Comparison of ENCODE assay signal across 12 mouse cellular contexts in genomic region chr9:102733999-102734738, GRCm38 (mm10). TPM values are rescaled to one million over a fixed set of nuclear protein-coding genes. Genes with fewer than 3 reads are reported as not detected.
DNase-seq lines count a peak whose midpoint lies in the region; ATAC-seq and TF ChIP-seq lines count a peak whose summit lies in the region.
"Had no signal": no experiment of that assay in that cellular context is flagged by ENCODE, and none has a peak within 500 bp of the region (broad histone marks: within the 10 kb centered on the region; RNA-seq: fewer than 3 reads in every experiment).

No protein-coding gene starts in this region.

- TF ChIP-seq CTCF in midbrain, postnatal 0 days (IDR thresholded peaks at IDR 0.05) = no peak

- peaks cover 36% of the 10 kb centered on the region for H3K36me3 ChIP-seq in midbrain, embryonic 11.5 days (ENCODE audit: control insufficient read depth, insufficient read depth, low read length)
- peaks cover 42% of the 10 kb centered on the region for H3K36me3 ChIP-seq in midbrain, postnatal 0 days (ENCODE audit: insufficient read depth, low read length)
- H3K36me3 ChIP-seq in stomach, embryonic 15.5 days = peaks cover 39% of the 10 kb centered on the region

- ATAC-seq in midbrain, embryonic 11.5 days (ENCODE audit: low FRiP score) = no peak
- no peak for ATAC-seq in midbrain, postnatal 0 days (ENCODE audit: low FRiP score)
- ATAC-seq in stomach, embryonic 15.5 days (ENCODE audit: insufficient read depth, low FRiP score, low read depth) = peak; percentile 73
- no peak for ATAC-seq in erythroblast, adult 5-6 weeks (replicated peaks; ENCODE audit: low FRiP score, poor library complexity, severe bottlenecking)
- ATAC-seq: midbrain, embryonic 16.5 days had no signal

- no peak overlapping the region for H3K27ac ChIP-seq in midbrain, embryonic 11.5 days (ENCODE audit: low read depth, low read length)
- H3K27ac ChIP-seq in midbrain, postnatal 0 days (ENCODE audit: low read depth, low read length) = no peak overlapping the region
- H3K27ac ChIP-seq in stomach, embryonic 15.5 days = peak overlapping the region; percentile 87

- peak; percentile 30 for DNase-seq in adrenal gland, postnatal 14 days
- no peak for DNase-seq in adrenal gland, adult 2 months
- peak; percentile 88 for DNase-seq in midbrain, embryonic 11.5 days (ENCODE audit: low spot score, missing footprints)
- DNase-seq in midbrain, postnatal 0 days (ENCODE audit: low spot score) = no peak
- peak; percentile 27 for DNase-seq in kidney, postnatal 10 days
- no peak for DNase-seq in cerebellum, adult 18-20 months
- DNase-seq: adrenal gland, postnatal 36 days; cerebellum, adult 9-11 months had no signal

- no peak overlapping the region for H3K9ac ChIP-seq in midbrain, embryonic 11.5 days (ENCODE audit: low read length)
- H3K9ac ChIP-seq in midbrain, postnatal 0 days (replicated peaks; ENCODE audit: low read length, poor library complexity, severe bottlenecking) = no peak overlapping the region
- H3K9ac ChIP-seq in stomach, embryonic 15.5 days = no peak overlapping the region

- no peaks in the 10 kb centered on the region; the same call in 1 of the 2 replicates for H3K4me1 ChIP-seq in midbrain, embryonic 11.5 days (ENCODE audit: control insufficient read depth, insufficient read depth, low read length)
- 0 out of 2 replicates have a peak, but pooled peaks cover 2% of the 10 kb centered on the region for H3K4me1 ChIP-seq in midbrain, postnatal 0 days (ENCODE audit: insufficient read depth, low read length)
- peaks cover 20% of the 10 kb centered on the region; the same call in 1 of the 2 replicates for H3K4me1 ChIP-seq in stomach, embryonic 15.5 days

- no peak overlapping the region for H3K4me3 ChIP-seq in midbrain, embryonic 11.5 days (ENCODE audit: low read depth, low read length)
- H3K4me3 ChIP-seq in midbrain, postnatal 0 days (ENCODE audit: low read depth, low read length) = no peak overlapping the region
- no peak overlapping the region for H3K4me3 ChIP-seq in stomach, embryonic 15.5 days (replicated peaks)
- H3K4me3 ChIP-seq: erythroblast, embryonic 14.5 days had no signal

- no peaks in the 10 kb centered on the region for H3K9me3 ChIP-seq in midbrain, embryonic 11.5 days (ENCODE audit: control insufficient read depth, low read length)
- H3K9me3 ChIP-seq in midbrain, postnatal 0 days (ENCODE audit: low read length) = no peaks in the 10 kb centered on the region
- no peaks in the 10 kb centered on the region for H3K9me3 ChIP-seq in stomach, embryonic 15.5 days

- no peaks in the 10 kb centered on the region for H3K27me3 ChIP-seq in midbrain, embryonic 11.5 days (ENCODE audit: control insufficient read depth, insufficient read depth, low read length)
- no peaks in the 10 kb centered on the region for H3K27me3 ChIP-seq in midbrain, postnatal 0 days (ENCODE audit: insufficient read depth, low read length)
- H3K27me3 ChIP-seq in stomach, embryonic 15.5 days (replicated peaks) = no peaks in the 10 kb centered on the region

- WGBS in midbrain, embryonic 11.5 days = 84% methylated on average over 9 of the region's 9 CpGs
- 83% methylated on average over 9 of the region's 9 CpGs for WGBS in midbrain, postnatal 0 days
- 57% methylated on average over 9 of the region's 9 CpGs for WGBS in stomach, embryonic 15.5 days

- no peak overlapping the region for H3K4me2 ChIP-seq in midbrain, embryonic 11.5 days
- H3K4me2 ChIP-seq in midbrain, postnatal 0 days (ENCODE audit: low read depth, low read length, poor library complexity, severe bottlenecking) = no peak overlapping the region
- no peak overlapping the region; the same call in 1 of the 2 replicates for H3K4me2 ChIP-seq in stomach, embryonic 15.5 days

RNA-seq across cellular contexts. Expression of gene Amotl2, which starts 17.7 kb away (rescaled TPM):
- 160 and 219 TPM in 2 replicates for total RNA-seq in adrenal gland, postnatal 14 days (2021)
- 100 to 1,000 TPM; 154 to 186 TPM for total RNA-seq in adrenal gland, adult 2 months (2021)
- polyA plus RNA-seq in adrenal gland, adult 2 months (2012; rRNA removed) = 116 and 153 TPM in 2 replicates
- 47.0 and 58.0 TPM in 2 replicates for polyA plus RNA-seq in midbrain, embryonic 11.5 days (2014; fragmentation: Nextera tagmentation; extraction: Ambion mirVana)
- total RNA-seq in midbrain, postnatal 0 days (2014; rRNA removed) = 125 and 129 TPM in 2 replicates
- 31.5 and 32.5 TPM in 2 replicates for polyA plus RNA-seq in midbrain, postnatal 0 days (2015; fragmentation: Nextera tagmentation; extraction: Ambion mirVana)
- polyA plus RNA-seq in stomach, embryonic 15.5 days (2015; fragmentation: Nextera tagmentation; extraction: Ambion mirVana) = 35.3 and 37.7 TPM in 2 replicates
- 0.19 and 0.63 TPM in 2 replicates for total RNA-seq in erythroblast, adult 5-6 weeks (2015; ENCODE audit: low replicate concordance)
- total RNA-seq in erythroblast, adult 5-6 weeks (2017; ENCODE audit: low replicate concordance) = 2.5 and 3.7 TPM in 2 replicates

Comparison
In these comparisons a context has a peak if more than half of its experiments do, and no peak if none do; other contexts are left out.
1. DNase-seq: peak in adrenal gland, postnatal 14 days (single experiment), midbrain, embryonic 11.5 days (single experiment) and kidney, postnatal 10 days (single experiment); none in adrenal gland, adult 2 months (single experiment), midbrain, postnatal 0 days (single experiment) and cerebellum, adult 18-20 months (0 of 2).
2. RNA of gene Amotl2, which starts 17.7 kb away (total RNA-seq): 160 to 219 TPM in adrenal gland, postnatal 14 days, 154 to 186 TPM in adrenal gland, adult 2 months and 125 to 129 TPM in midbrain, postnatal 0 days; 0.19 to 3.7 TPM in erythroblast, adult 5-6 weeks; every median in the first group is over 10 times any median in the second.